Mouse (Mus musculus): ENCODE measurements around the gene Rnf8. TPM values are rescaled to one million over a fixed set of nuclear protein-coding genes. Genes with fewer than 3 reads are reported as not detected.

The Rnf8 gene
- 7.2 and 18.2 TPM in 2 replicates for polyA plus RNA-seq (2012; rRNA removed)

DNA sequence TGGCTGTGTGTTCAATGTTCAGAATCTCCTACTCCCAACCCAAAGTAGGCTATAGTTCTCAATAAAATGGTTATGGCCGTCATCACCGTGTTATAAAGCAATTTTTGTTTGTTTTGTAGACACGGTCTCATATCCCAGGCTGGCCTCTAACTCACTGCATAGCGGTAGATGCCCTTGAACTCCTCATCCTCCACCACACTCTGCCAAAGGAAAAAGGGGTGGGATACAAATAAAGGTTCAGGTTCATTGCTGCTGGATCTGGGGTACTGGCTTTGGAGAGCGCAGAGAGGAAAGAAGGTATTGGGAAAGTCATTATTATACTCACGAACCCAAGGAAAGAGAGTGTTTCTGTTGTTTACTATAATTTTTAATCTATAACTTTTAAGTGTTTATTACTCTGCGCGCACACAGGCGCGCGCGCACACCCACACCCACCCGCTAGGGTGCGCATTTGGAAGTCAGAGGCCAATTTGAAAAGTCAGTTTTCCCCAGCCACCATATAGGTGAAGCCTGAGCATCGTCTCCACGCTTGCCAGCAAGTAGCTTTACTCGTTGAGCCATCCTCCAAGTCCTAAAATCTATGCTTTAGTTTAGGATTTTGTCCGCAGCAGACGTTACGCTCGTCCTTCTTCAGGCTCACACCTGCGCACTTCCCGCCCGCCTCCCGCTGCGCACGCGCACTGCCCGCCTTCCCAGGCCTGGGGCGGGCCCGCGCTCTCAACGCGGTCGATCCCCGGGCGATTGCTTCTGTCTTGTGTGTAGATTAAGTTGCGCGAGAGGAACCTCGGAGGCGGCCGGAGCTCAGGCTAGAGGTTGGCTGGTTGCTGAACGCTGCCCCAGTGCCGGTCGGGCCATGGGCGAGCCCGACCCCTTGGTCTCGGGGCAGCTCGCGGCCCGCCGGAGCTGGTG lies at the start of gene Rnf8, which contains the start of gene Gm28043:
TSS of gene Rnf8 (plus strand) at position 676 of the 909 bp plus-strand sequence.
TSS of gene Gm28043 (plus strand) at position 762 of the 909 bp plus-strand sequence.
- under 1% methylated on average over 52 of the region's 52 CpGs for WGBS

DNA sequence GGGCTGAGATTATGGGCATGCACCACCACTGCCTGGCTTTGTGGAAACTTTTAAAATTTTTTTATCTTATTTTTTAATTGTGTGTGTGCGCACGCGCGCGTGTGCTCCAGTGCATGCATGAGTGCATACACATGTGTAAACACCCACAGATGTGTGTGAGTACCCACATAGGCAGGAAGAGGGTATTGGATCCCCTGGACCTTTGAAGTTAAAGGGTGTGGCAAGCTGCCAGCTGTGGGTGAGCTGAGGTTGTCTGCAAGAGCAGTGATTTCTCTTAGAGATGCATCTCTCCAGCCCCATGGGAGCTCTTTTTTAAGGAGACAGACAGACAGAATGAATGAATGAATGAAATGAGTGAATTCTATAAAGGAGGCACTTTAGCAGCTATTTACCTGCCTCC lies 49.1 kb upstream of the Rnf8 start:
- TF ChIP-seq POLR2A (IDR thresholded peaks at IDR 0.05; ENCODE audit: low read depth, low read length) = no peak
- no peak for TF ChIP-seq CTCF (IDR thresholded peaks at IDR 0.05; ENCODE audit: extremely low read depth, insufficient read length, insufficient replicate concordance, low read depth, low read length)
- Histone ChIP-seq H3K27me3 (ENCODE audit: control insufficient read depth, insufficient read depth, low read length) (no peaks in the 10 kb centered on the region), H3K27ac (ENCODE audit: insufficient read depth, low read depth, low read length) (no peak overlapping the region), H3K36me3 (ENCODE audit: control insufficient read depth, insufficient read depth, low read length) (peaks cover 32% of the 10 kb centered on the region), H3K4me1 (ENCODE audit: control insufficient read depth, insufficient read depth, insufficient read length, low read length) (no peaks in the 10 kb centered on the region), H3K4me3 (ENCODE audit: low read depth, low read length) (no peak overlapping the region)
- 95% methylated on average over 5 of the region's 5 CpGs for WGBS

More for the DNA sequence above, at the start of gene Rnf8, which contains the start of gene Gm28043:
- Histone ChIP-seq H3K27me3 (ENCODE audit: control insufficient read depth, insufficient read depth, low read length) (no peaks in the 10 kb centered on the region), H3K4me3 (ENCODE audit: low read depth, low read length) (peak within 1 kb of the TSS; percentile 91), H3K36me3 (ENCODE audit: control insufficient read depth, insufficient read depth, low read length) (peaks cover 3% of the 10 kb centered on the region; the same call in 1 of the 2 replicates), H3K4me1 (ENCODE audit: control insufficient read depth, insufficient read depth, insufficient read length, low read length) (peaks cover 12% of the 10 kb centered on the region; the same call in 1 of the 2 replicates), H3K27ac (ENCODE audit: insufficient read depth, low read depth, low read length) (peak within 1 kb of the TSS; percentile 70)
- TF ChIP-seq CTCF (IDR thresholded peaks at IDR 0.05; ENCODE audit: extremely low read depth, insufficient read length, insufficient replicate concordance, low read depth, low read length) = peak; percentile 87; the same call in 1 of the 2 replicates
- TF ChIP-seq POLR2A (IDR thresholded peaks at IDR 0.05; ENCODE audit: low read depth, low read length) = peak; percentile 86

- TF ChIP-seq POLR2A (IDR thresholded peaks at IDR 0.05; ENCODE audit: low read depth, low read length) (no peak), CTCF (IDR thresholded peaks at IDR 0.05; ENCODE audit: extremely low read depth, insufficient read length, insufficient replicate concordance, low read depth, low read length) (no peak)
- H3K4me3 ChIP-seq (ENCODE audit: low read depth, low read length) = no peak overlapping the region
- 91% methylated on average over 15 of the region's 15 CpGs for WGBS
- H3K27me3 ChIP-seq (ENCODE audit: control insufficient read depth, insufficient read depth, low read length) = no peaks in the 10 kb centered on the region
- H3K27ac ChIP-seq (ENCODE audit: insufficient read depth, low read depth, low read length) = no peak overlapping the region
- H3K4me1 ChIP-seq (ENCODE audit: control insufficient read depth, insufficient read depth, insufficient read length, low read length) = no peaks in the 10 kb centered on the region
- peaks cover 55% of the 10 kb centered on the region for H3K36me3 ChIP-seq (ENCODE audit: control insufficient read depth, insufficient read depth, low read length)
Measured at GRCm38 (mm10) chr17:29568435-29568834, 46.2 kb upstream of the Rnf8 start.

DNA sequence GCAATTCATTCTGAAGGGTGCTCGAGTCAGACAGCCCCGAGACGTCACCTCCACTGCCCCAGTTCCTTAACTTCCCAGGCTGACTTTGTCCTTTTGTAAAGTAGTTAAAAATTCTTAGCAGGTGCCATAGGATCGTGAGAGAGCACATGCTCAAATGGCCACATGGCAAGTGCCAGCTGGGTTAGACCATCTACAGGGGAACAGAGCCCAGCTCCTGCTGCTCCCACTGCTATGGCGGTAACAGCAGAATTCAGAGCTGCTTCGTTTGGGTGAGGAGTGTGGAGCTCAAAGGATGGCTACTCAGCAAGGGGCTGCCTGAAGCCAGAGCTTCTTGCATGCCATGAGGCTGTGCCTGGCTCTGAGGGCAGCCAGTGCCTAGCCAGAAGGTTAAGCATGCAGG lies 44.8 kb upstream of the Rnf8 start:
- H3K27ac ChIP-seq (ENCODE audit: insufficient read depth, low read depth, low read length) = no peak overlapping the region
- no peaks in the 10 kb centered on the region for H3K4me1 ChIP-seq (ENCODE audit: control insufficient read depth, insufficient read depth, insufficient read length, low read length)
- 92% methylated on average over 6 of the region's 6 CpGs for WGBS
- no peak for TF ChIP-seq POLR2A (IDR thresholded peaks at IDR 0.05; ENCODE audit: low read depth, low read length)
- no peak for TF ChIP-seq CTCF (IDR thresholded peaks at IDR 0.05; ENCODE audit: extremely low read depth, insufficient read length, insufficient replicate concordance, low read depth, low read length)
- no peak overlapping the region for H3K4me3 ChIP-seq (ENCODE audit: low read depth, low read length)
- H3K27me3 ChIP-seq (ENCODE audit: control insufficient read depth, insufficient read depth, low read length) = no peaks in the 10 kb centered on the region
- peaks cover 51% of the 10 kb centered on the region for H3K36me3 ChIP-seq (ENCODE audit: control insufficient read depth, insufficient read depth, low read length)

- peak overlapping the region; percentile 4; the same call in 1 of the 2 replicates for H3K4me3 ChIP-seq (ENCODE audit: low read depth, low read length)
- no peaks in the 10 kb centered on the region for H3K27me3 ChIP-seq (ENCODE audit: control insufficient read depth, insufficient read depth, low read length)
- peaks cover 28% of the 10 kb centered on the region for H3K36me3 ChIP-seq (ENCODE audit: control insufficient read depth, insufficient read depth, low read length)
- H3K27ac ChIP-seq (ENCODE audit: insufficient read depth, low read depth, low read length) = peak overlapping the region; percentile 79
- no peak for TF ChIP-seq CTCF (IDR thresholded peaks at IDR 0.05; ENCODE audit: extremely low read depth, insufficient read length, insufficient replicate concordance, low read depth, low read length)
- TF ChIP-seq POLR2A (IDR thresholded peaks at IDR 0.05; ENCODE audit: low read depth, low read length) = no peak
- H3K4me1 ChIP-seq (ENCODE audit: control insufficient read depth, insufficient read depth, insufficient read length, low read length) = peaks cover 18% of the 10 kb centered on the region; the same call in 1 of the 2 replicates
- WGBS = 30% methylated on average over 4 of the region's 4 CpGs
Measured at GRCm38 (mm10) chr17:29579579-29580126, 34.9 kb upstream of the Rnf8 start.

DNA sequence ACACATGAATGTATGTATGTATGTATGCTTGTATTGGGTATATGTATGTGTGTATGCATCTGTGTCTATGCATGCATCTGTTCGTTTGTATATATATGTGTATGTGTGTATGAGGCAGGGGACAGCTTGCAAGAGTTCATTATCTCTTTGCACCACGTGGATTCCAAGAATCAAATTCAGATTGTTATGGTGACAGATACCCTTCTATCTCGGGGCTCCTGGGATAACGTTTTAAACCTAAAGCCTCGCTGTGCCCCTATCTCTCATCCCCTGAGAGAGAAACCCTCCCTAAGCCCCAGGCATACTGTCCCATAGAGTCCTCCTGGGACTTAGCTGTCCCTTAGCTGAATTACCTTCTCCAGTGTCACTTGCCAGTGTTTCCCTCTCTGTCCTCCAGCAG lies 31.0 kb upstream of the Rnf8 start:
- Histone ChIP-seq H3K4me3 (ENCODE audit: low read depth, low read length) (no peak overlapping the region), H3K27me3 (ENCODE audit: control insufficient read depth, insufficient read depth, low read length) (no peaks in the 10 kb centered on the region), H3K4me1 (ENCODE audit: control insufficient read depth, insufficient read depth, insufficient read length, low read length) (peaks cover 16% of the 10 kb centered on the region; the same call in 1 of the 2 replicates), H3K27ac (ENCODE audit: insufficient read depth, low read depth, low read length) (no peak overlapping the region), H3K36me3 (ENCODE audit: control insufficient read depth, insufficient read depth, low read length) (peaks cover 9% of the 10 kb centered on the region)
- TF ChIP-seq CTCF (IDR thresholded peaks at IDR 0.05; ENCODE audit: extremely low read depth, insufficient read length, insufficient replicate concordance, low read depth, low read length) = no peak
- no peak for TF ChIP-seq POLR2A (IDR thresholded peaks at IDR 0.05; ENCODE audit: low read depth, low read length)
- 86% methylated on average over 5 of the region's 5 CpGs for WGBS

GRCm38 (mm10) chr17:29584306-29584705 lies 30.3 kb upstream of the Rnf8 start:
- Histone ChIP-seq H3K4me1 (ENCODE audit: control insufficient read depth, insufficient read depth, insufficient read length, low read length) (peaks cover 9% of the 10 kb centered on the region; the same call in 1 of the 2 replicates), H3K36me3 (ENCODE audit: control insufficient read depth, insufficient read depth, low read length) (peaks cover 3% of the 10 kb centered on the region), H3K4me3 (ENCODE audit: low read depth, low read length) (no peak overlapping the region), H3K27ac (ENCODE audit: insufficient read depth, low read depth, low read length) (no peak overlapping the region), H3K27me3 (ENCODE audit: control insufficient read depth, insufficient read depth, low read length) (no peaks in the 10 kb centered on the region)
- 86% methylated on average over 5 of the region's 5 CpGs for WGBS
- TF ChIP-seq POLR2A (IDR thresholded peaks at IDR 0.05; ENCODE audit: low read depth, low read length) (no peak), CTCF (IDR thresholded peaks at IDR 0.05; ENCODE audit: extremely low read depth, insufficient read length, insufficient replicate concordance, low read depth, low read length) (no peak)
